ENCODE assay signal across 8 mouse cellular contexts in the genomic region with DNA sequence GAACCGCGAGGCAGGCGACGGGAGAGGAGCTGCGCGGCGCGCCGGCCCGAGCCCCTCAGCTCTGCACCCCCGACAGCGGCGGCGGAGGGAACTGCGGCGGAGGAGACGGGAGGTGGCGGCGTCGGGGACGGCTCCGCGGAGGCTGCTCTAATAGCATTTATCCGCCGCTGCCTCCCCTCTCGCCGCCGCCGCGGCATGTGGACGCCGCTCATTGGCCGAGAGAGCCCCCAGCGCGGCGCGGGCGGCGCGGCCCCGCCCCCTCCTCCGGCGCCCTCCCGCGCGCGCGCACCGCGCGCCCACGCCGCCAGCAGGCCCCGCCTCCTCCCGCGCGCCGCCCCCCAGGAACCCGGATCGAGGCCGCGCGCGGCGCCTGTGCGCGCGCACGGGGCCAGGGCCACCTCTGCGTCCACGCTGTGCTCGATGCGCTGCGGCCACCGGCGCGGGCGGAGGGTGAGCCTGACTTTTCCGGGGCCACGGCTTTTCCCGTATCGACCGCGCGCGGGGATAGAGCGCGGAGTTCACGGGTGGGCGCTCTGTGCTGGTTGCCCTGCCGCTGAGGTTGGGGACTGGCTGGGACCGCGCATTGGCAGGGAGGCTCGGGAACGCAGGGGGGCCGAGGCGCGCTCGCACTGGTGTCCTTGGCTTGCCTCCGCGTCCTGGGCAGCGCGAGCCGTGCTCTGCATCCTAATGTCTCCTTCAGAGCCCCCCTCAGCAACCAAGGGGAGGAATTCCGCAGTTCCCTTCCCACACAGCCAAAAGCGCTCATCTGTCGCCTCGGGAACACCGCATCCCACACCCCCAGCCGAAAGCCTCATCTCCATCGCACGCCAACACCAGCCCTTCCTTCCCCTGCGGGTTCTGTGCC. TPM values are rescaled to one million over a fixed set of nuclear protein-coding genes. Genes with fewer than 3 reads are reported as not detected.
DNase-seq lines count a peak whose midpoint lies in the region; ATAC-seq lines count a peak whose summit lies in the region.

TSS of gene Atp2a2 (minus strand) at position 149 of the 865 bp plus-strand sequence.

- peak within 1 kb of the TSS; percentile 77 for H3K4me2 ChIP-seq in forebrain, embryonic 11.5 days (ENCODE audit: low read depth, low read length, severe bottlenecking)
- H3K4me2 ChIP-seq in heart, embryonic 16.5 days (ENCODE audit: low read depth, low read length) = peak within 1 kb of the TSS; percentile 93
- H3K4me2 ChIP-seq in liver, embryonic 15.5 days = peak within 1 kb of the TSS; percentile 99
- peak within 1 kb of the TSS; percentile 73 for H3K4me2 ChIP-seq in neural tube, embryonic 12.5 days (replicated peaks)

- peak; percentile 81 for DNase-seq in c-Kit-negative CD71-positive TER-119-positive erythroid progenitor cells, embryonic 14.5 days (ENCODE audit: low read depth, low spot score)
- peak; percentile 97 for DNase-seq in forebrain, embryonic 11.5 days (ENCODE audit: low spot score)
- peak; percentile 93 to 96 for DNase-seq in kidney, postnatal 36 days
- DNase-seq in telencephalon, adult 2 months (ENCODE audit: low read depth, low spot score) = peak; percentile 90

- no peaks in the 10 kb centered on the region for H3K9me3 ChIP-seq in forebrain, embryonic 11.5 days (ENCODE audit: control insufficient read depth, low read length)
- peaks cover 4% of the 10 kb centered on the region for H3K9me3 ChIP-seq in heart, embryonic 16.5 days (replicated peaks; ENCODE audit: control insufficient read depth, low read length)
- no peaks in the 10 kb centered on the region for H3K9me3 ChIP-seq in liver, embryonic 15.5 days (replicated peaks)
- no peaks in the 10 kb centered on the region for H3K9me3 ChIP-seq in neural tube, embryonic 12.5 days

- peak; percentile 76 for ATAC-seq in CD4-positive, CD25-positive, alpha-beta regulatory T cell, adult 4 months
- ATAC-seq in forebrain, embryonic 11.5 days (replicated peaks; ENCODE audit: low FRiP score) = peak; percentile 90
- peak; percentile 91 for ATAC-seq in heart, embryonic 16.5 days (replicated peaks; ENCODE audit: extremely low read depth, insufficient read depth, low FRiP score)
- ATAC-seq in liver, embryonic 15.5 days (ENCODE audit: insufficient read depth) = peak; percentile 90
- peak; percentile 93 for ATAC-seq in neural tube, embryonic 12.5 days (ENCODE audit: low FRiP score, low read depth)

- H3K9ac ChIP-seq in forebrain, embryonic 11.5 days (ENCODE audit: low read length) = peak within 1 kb of the TSS; percentile 99
- H3K9ac ChIP-seq in heart, embryonic 16.5 days (ENCODE audit: low read length) = peak within 1 kb of the TSS; percentile 100
- peak within 1 kb of the TSS; percentile 97 for H3K9ac ChIP-seq in liver, embryonic 15.5 days
- peak within 1 kb of the TSS; percentile 100 for H3K9ac ChIP-seq in neural tube, embryonic 12.5 days

- H3K4me3 ChIP-seq in forebrain, embryonic 11.5 days (ENCODE audit: low read depth, low read length) = peak within 1 kb of the TSS; percentile 96
- H3K4me3 ChIP-seq in heart, embryonic 16.5 days (ENCODE audit: low read length) = peak within 1 kb of the TSS; percentile 99
- H3K4me3 ChIP-seq in liver, embryonic 15.5 days (replicated peaks) = peak within 1 kb of the TSS; percentile 98
- peak within 1 kb of the TSS; percentile 94 for H3K4me3 ChIP-seq in neural tube, embryonic 12.5 days

- no peaks in the 10 kb centered on the region for H3K36me3 ChIP-seq in forebrain, embryonic 11.5 days (ENCODE audit: control insufficient read depth, insufficient read depth, low read length)
- H3K36me3 ChIP-seq in heart, embryonic 16.5 days (ENCODE audit: control insufficient read depth, insufficient read depth) = peaks cover 2% of the 10 kb centered on the region; the same call in 1 of the 2 replicates
- H3K36me3 ChIP-seq in liver, embryonic 15.5 days (replicated peaks) = peaks cover 19% of the 10 kb centered on the region
- peaks cover 8% of the 10 kb centered on the region for H3K36me3 ChIP-seq in neural tube, embryonic 12.5 days

- peaks cover 2% of the 10 kb centered on the region; the same call in 1 of the 2 replicates for H3K4me1 ChIP-seq in forebrain, embryonic 11.5 days (replicated peaks; ENCODE audit: control insufficient read depth, insufficient read depth, low read length)
- H3K4me1 ChIP-seq in heart, embryonic 16.5 days (ENCODE audit: control insufficient read depth, insufficient read depth, low read length) = peaks cover 22% of the 10 kb centered on the region
- peaks cover 36% of the 10 kb centered on the region for H3K4me1 ChIP-seq in liver, embryonic 15.5 days (replicated peaks)
- peaks cover 36% of the 10 kb centered on the region for H3K4me1 ChIP-seq in neural tube, embryonic 12.5 days

- WGBS in forebrain, embryonic 11.5 days = under 1% methylated on average over 67 of the region's 113 CpGs
- under 1% methylated on average over 95 of the region's 113 CpGs for WGBS in heart, embryonic 16.5 days
- under 1% methylated on average over 76 of the region's 113 CpGs for WGBS in liver, embryonic 15.5 days (ENCODE audit: insufficient replicate concordance)
- WGBS in neural tube, embryonic 12.5 days = under 1% methylated on average over 93 of the region's 113 CpGs

- H3K27me3 ChIP-seq in forebrain, embryonic 11.5 days (ENCODE audit: control insufficient read depth, insufficient read depth, low read length) = no peaks in the 10 kb centered on the region
- H3K27me3 ChIP-seq in heart, embryonic 16.5 days (ENCODE audit: control insufficient read depth, insufficient read depth, low read length) = no peaks in the 10 kb centered on the region
- peaks cover 22% of the 10 kb centered on the region for H3K27me3 ChIP-seq in liver, embryonic 15.5 days
- no peaks in the 10 kb centered on the region for H3K27me3 ChIP-seq in neural tube, embryonic 12.5 days (replicated peaks)

- peak within 1 kb of the TSS; percentile 96 for H3K27ac ChIP-seq in forebrain, embryonic 11.5 days (ENCODE audit: low read depth, low read length)
- H3K27ac ChIP-seq in heart, embryonic 16.5 days (ENCODE audit: low read length) = peak within 1 kb of the TSS; percentile 99
- H3K27ac ChIP-seq in liver, embryonic 15.5 days (replicated peaks) = peak within 1 kb of the TSS; percentile 97
- H3K27ac ChIP-seq in neural tube, embryonic 12.5 days = peak within 1 kb of the TSS; percentile 99

RNA-seq across cellular contexts. Expression of gene Atp2a2, which starts in this region (rescaled TPM):
- 10 to 100 TPM in 1 of 2 experiments, 1 to 10 TPM in 1; 10.0 to 14.8 TPM for polyA plus RNA-seq in CD4-positive, CD25-positive, alpha-beta regulatory T cell, adult 4 months (2017; shearing (Covaris generic))
- 58.7 and 60.6 TPM in 2 replicates for polyA plus RNA-seq in forebrain, embryonic 11.5 days (2014; fragmentation: Nextera tagmentation; extraction: Ambion mirVana)
- polyA plus RNA-seq in heart, embryonic 16.5 days (2015; fragmentation: Nextera tagmentation; extraction: Ambion mirVana) = 306 and 316 TPM in 2 replicates
- 13.2 and 14.5 TPM in 2 replicates for polyA plus RNA-seq in liver, embryonic 15.5 days (2015; fragmentation: Nextera tagmentation; extraction: Ambion mirVana)
- 67.6 and 76.1 TPM in 2 replicates for polyA plus RNA-seq in neural tube, embryonic 12.5 days (2016; fragmentation: Nextera tagmentation; extraction: Ambion mirVana)

Comparison
In these comparisons a context has a peak if more than half of its experiments do, and no peak if none do; other contexts are left out.
1. Peak in every context shown above with its lines: DNase-seq, ATAC-seq, H3K4me3 ChIP-seq and H3K27ac ChIP-seq.